Mouse (Mus musculus) hindbrain, embryonic 16.5 days (tissue): ENCODE results near the gene Uvssa. TPM values are rescaled to one million over a fixed set of nuclear protein-coding genes. Genes with fewer than 3 reads are reported as not detected.
"Not testable (repeated sequence)": the region's sequence is repeated elsewhere in the genome, so short reads cannot be mapped to it uniquely, and the experiment has no call there.

Experiments
- ATAC-seq: fragments of 200-750 bp; cut with Nextera tagmentation; 2 replicates; pipeline ENCODE4 v1.8.0; 2017; ENCODE audit warnings: moderate TSS enrichment, moderate library complexity
- H3K27ac ChIP-seq: fragments of 300-500 bp; sonication (generic); 2 replicates; pipeline ENCODE4 v1.5.1; 2014; ENCODE audit warnings: low read depth, mild to moderate bottlenecking, control low read depth, low read length, moderate library complexity
- H3K27me3 ChIP-seq: fragments of 300-500 bp; sonication (generic); replicated peaks from 2 replicates; pipeline ENCODE4 v1.6.1; 2014; ENCODE audit warnings: low read length; ENCODE audit not compliant: control insufficient read depth, insufficient read depth
- H3K36me3 ChIP-seq: fragments of 300-500 bp; sonication (generic); 2 replicates; pipeline ENCODE4 v1.6.1; 2014; ENCODE audit warnings: mild to moderate bottlenecking, low read length, moderate library complexity, mixed read lengths; ENCODE audit not compliant: control insufficient read depth, insufficient read depth
- H3K4me1 ChIP-seq: fragments of 300-500 bp; sonication (generic); 2 replicates; pipeline ENCODE4 v1.6.1; 2014; ENCODE audit warnings: low read depth, low read length; ENCODE audit not compliant: control insufficient read depth, insufficient read depth
- H3K4me2 ChIP-seq: fragments of 300-500 bp; sonication (generic); 2 replicates; pipeline ENCODE4 v1.6.1; 2014; ENCODE audit warnings: mild to moderate bottlenecking, low read length, control low read depth, moderate library complexity
- H3K4me3 ChIP-seq: fragments of 300-500 bp; sonication (generic); 2 replicates; pipeline ENCODE4 v1.5.1; 2014; ENCODE audit warnings: mild to moderate bottlenecking, low read length, control low read depth, moderate library complexity
- H3K9ac ChIP-seq: fragments of 300-500 bp; sonication (generic); 2 replicates; pipeline ENCODE4 v1.6.1; 2014; ENCODE audit warnings: low read depth, mild to moderate bottlenecking, control low read depth, low read length, moderate library complexity
- H3K9me3 ChIP-seq: fragments of 300-500 bp; sonication (generic); 2 replicates; pipeline ENCODE4 v1.6.1; 2014; ENCODE audit warnings: mild to moderate bottlenecking, low read length, moderate library complexity; ENCODE audit not compliant: control insufficient read depth
- WGBS: fragments of 180-500 bp; shearing (Covaris S2); extraction: QIAGEN DNeasy Blood & Tissue Kit; methylation state at CpG from one replicate; pipeline ENCODE4 v1.1.7; 2014; 5-methylcytosine and 5-hydroxymethylcytosine counted together
- polyA plus RNA-seq: library from polyadenylated mRNA; unstranded; fragments of >200 nt; fragmentation: Nextera tagmentation; extraction: Ambion mirVana; gene quantifications from 2 replicates; pipeline ENCODE4 v1.2.1, GENCODE M21; 2015

Gene Uvssa
- 6.2 and 6.7 TPM in 2 replicates for polyA plus RNA-seq

GRCm38 (mm10) chr5:33378302-33378854 lies at the start of gene Uvssa:
Uvssa (plus strand) TSS chr5:33378549.
- ATAC-seq = peak; percentile 99
- H3K9ac ChIP-seq = peak within 1 kb of the TSS; percentile 91
- peak within 1 kb of the TSS; percentile 97 for H3K4me2 ChIP-seq
- H3K4me1 ChIP-seq = peaks cover 11% of the 10 kb centered on the region
- peaks cover 6% of the 10 kb centered on the region for H3K36me3 ChIP-seq
- WGBS = under 1% methylated on average over 42 of the region's 46 CpGs
- H3K9me3 ChIP-seq = no peaks in the 10 kb centered on the region
- H3K4me3 ChIP-seq = peak within 1 kb of the TSS; percentile 74
- peak within 1 kb of the TSS; percentile 97 for H3K27ac ChIP-seq
- no peaks in the 10 kb centered on the region for H3K27me3 ChIP-seq

DNA sequence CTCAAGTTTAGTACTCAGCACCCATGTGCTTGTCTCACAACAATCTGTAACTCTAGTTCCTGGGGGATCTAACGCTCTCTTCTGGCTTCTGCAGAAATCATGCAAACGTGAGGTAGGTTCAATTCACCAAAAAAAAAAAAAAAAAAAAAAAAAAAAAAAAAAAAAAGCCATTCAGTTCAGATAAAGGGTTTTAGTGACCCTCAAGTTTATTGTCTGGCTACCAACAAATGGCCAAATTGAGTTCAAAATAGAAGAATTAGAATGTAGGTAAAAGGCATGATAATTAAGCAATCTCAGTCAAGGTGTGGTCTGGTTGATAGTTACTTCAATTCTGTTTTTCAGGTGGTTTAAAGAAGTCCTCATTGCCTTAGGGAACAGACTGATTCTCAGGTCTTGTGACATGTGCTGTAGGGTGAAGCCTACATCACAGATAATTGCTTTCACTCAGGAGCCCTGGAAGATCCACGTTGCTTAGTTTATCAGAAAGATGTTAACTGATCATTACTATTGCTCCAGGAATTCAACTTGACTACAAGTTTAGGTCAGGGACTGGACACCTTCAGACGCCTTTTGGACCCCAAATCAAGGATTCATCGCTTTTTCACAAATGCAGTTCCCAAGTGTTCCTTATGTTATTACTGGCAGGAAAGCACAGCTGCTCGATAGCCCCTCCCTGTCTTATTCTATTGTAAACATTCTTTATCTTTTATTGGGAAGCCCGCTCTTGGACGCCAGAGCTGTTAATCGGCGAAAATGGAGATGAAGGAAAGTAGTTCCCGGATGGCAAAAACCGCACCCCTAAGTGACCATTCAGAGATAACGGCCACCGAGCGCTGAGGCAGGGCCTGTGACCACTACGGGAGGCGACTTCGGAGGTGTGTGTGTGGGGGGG lies 43.7 kb upstream of the Uvssa start:
- no peak for ATAC-seq
- Histone ChIP-seq H3K9me3 (no peaks in the 10 kb centered on the region), H3K4me3 (peak overlapping the region; percentile 100), H3K27me3 (no peaks in the 10 kb centered on the region), H3K36me3 (no peaks in the 10 kb centered on the region; the same call in 1 of the 2 replicates), H3K27ac (peak overlapping the region; percentile 86), H3K9ac (peak overlapping the region; percentile 75), H3K4me2 (peak overlapping the region; percentile 60), H3K4me1 (peaks cover 19% of the 10 kb centered on the region)
- 24% methylated on average over 18 of the region's 18 CpGs for WGBS

GRCm38 (mm10) chr5:33335273-33335976 lies 42.9 kb upstream of the Uvssa start, which contains the start of gene Maea:
Maea (plus strand) TSS chr5:33335509.
- Histone ChIP-seq H3K4me1 (peaks cover 19% of the 10 kb centered on the region), H3K27ac (peak within 1 kb of the TSS; percentile 86), H3K36me3 (no peaks in the 10 kb centered on the region; the same call in 1 of the 2 replicates), H3K9ac (peak within 1 kb of the TSS; percentile 99), H3K27me3 (no peaks in the 10 kb centered on the region), H3K9me3 (no peaks in the 10 kb centered on the region), H3K4me2 (peak within 1 kb of the TSS; percentile 88), H3K4me3 (peak within 1 kb of the TSS; percentile 100)
- ATAC-seq = peak; percentile 100
- under 1% methylated on average over 58 of the region's 71 CpGs for WGBS

- no peaks in the 10 kb centered on the region for H3K9me3 ChIP-seq
- H3K4me2 ChIP-seq = peak overlapping the region; percentile 88
- no peaks in the 10 kb centered on the region for H3K27me3 ChIP-seq
- WGBS = 0% methylated on average over 25 of the region's 31 CpGs
- H3K9ac ChIP-seq = peak overlapping the region; percentile 99
- peak overlapping the region; percentile 100 for H3K4me3 ChIP-seq
- H3K27ac ChIP-seq = peak overlapping the region; percentile 81
- H3K4me1 ChIP-seq = peaks cover 19% of the 10 kb centered on the region
- no peaks in the 10 kb centered on the region; the same call in 1 of the 2 replicates for H3K36me3 ChIP-seq
- no peak for ATAC-seq
Measured at GRCm38 (mm10) chr5:33335977-33336360, 42.4 kb upstream of the Uvssa start.

GRCm38 (mm10) chr5:33337206-33337605 lies 41.1 kb upstream of the Uvssa start:
- no peak overlapping the region for H3K4me3 ChIP-seq
- WGBS = 80% methylated on average over 8 of the region's 8 CpGs

DNA sequence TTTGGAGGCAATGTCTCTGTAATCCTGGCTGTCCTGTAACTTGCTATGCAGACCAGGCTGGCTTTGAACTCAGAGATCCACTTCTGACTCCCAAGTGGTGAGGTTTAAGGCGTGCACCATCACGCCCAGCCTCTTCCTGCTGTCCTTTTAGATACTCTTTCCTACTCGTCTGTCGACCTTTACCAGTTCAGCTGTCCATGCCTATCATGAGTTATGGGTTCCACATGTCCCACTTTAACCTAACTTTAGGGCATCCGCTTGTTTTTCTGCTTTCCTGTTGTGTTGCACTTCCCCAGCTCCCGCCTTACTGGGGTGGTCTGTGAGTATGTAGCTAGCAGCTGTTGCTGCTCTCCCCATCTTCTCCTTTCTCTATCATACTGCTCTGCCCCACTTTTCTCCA lies 37.2 kb upstream of the Uvssa start:
- no peak for ATAC-seq
- Histone ChIP-seq H3K27ac (no peak overlapping the region), H3K36me3 (no peaks in the 10 kb centered on the region; the same call in 1 of the 2 replicates), H3K9me3 (no peaks in the 10 kb centered on the region), H3K4me3 (no peak overlapping the region), H3K27me3 (no peaks in the 10 kb centered on the region), H3K4me2 (no peak overlapping the region), H3K4me1 (peaks cover 19% of the 10 kb centered on the region), H3K9ac (no peak overlapping the region)
- 90% methylated on average over 6 of the region's 6 CpGs for WGBS

More at GRCm38 (mm10) chr5:33337206-33337605, 41.1 kb upstream of the Uvssa start:
- Histone ChIP-seq H3K27me3 (no peaks in the 10 kb centered on the region), H3K9me3 (no peaks in the 10 kb centered on the region), H3K9ac (no peak overlapping the region), H3K4me2 (peak overlapping the region; percentile 88; the same call in 1 of the 2 replicates), H3K36me3 (no peaks in the 10 kb centered on the region; the same call in 1 of the 2 replicates), H3K27ac (no peak overlapping the region), H3K4me1 (peaks cover 19% of the 10 kb centered on the region)
- no peak for ATAC-seq

GRCm38 (mm10) chr5:33342248-33342647 lies 36.1 kb upstream of the Uvssa start:
- H3K9me3 ChIP-seq, H3K36me3 ChIP-seq, H3K4me2 ChIP-seq, H3K27ac ChIP-seq, H3K9ac ChIP-seq, H3K4me3 ChIP-seq, ATAC-seq, H3K27me3 ChIP-seq, H3K4me1 ChIP-seq: not testable (repeated sequence)
- WGBS = 76% methylated on average over 3 of the region's 3 CpGs

DNA sequence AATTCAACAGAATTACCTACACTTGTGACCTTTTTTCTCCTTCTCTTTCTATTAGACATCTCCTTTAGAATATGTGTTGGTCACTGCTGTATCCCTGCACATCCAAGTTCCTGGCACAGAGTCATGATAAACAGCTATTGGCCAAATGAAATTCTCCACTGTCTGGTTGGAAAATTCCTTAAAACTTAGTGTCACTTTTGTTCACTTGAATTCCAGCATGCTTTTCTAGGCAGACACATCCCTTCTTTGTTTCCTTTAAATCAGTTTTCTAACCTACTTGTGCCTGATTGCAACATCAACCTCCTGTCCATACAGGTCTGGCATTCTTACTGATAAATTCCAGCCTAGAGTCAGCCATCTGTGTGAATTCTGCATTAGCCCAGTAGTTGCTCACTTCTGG lies 35.5 kb upstream of the Uvssa start:
- Histone ChIP-seq H3K27ac (no peak overlapping the region), H3K9me3 (no peaks in the 10 kb centered on the region), H3K9ac (no peak overlapping the region), H3K4me3 (no peak overlapping the region), H3K27me3 (no peaks in the 10 kb centered on the region), H3K4me1 (peaks cover 5% of the 10 kb centered on the region; the same call in 1 of the 2 replicates), H3K36me3 (no peaks in the 10 kb centered on the region; the same call in 1 of the 2 replicates), H3K4me2 (no peak overlapping the region)
- ATAC-seq = no peak
